Comparison of ENCODE assay signal across 8 mouse cellular contexts in the genomic region with DNA sequence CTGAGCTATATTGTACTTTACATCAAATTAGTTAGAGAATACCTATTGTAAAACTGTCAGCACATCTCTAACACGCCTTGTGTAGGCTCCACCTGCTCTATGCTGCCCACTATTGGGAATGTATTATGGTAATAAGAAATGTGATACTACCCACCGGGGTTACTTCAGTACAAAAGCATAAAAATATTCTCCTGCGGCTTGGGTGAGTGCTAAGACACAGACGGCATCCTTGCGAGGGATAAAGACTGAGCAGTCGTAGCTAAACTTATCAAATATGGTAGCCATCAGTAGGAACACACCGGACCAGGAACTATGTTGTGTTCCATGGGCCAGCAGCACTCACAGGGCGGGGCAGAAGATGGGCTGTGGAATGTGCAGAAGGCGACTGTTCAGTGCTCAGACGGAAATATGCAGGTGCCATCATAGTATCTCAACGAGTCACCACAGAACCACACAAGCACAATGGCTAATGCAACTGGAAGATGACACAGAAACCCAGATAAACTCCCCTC. TPM values are rescaled to one million over a fixed set of nuclear protein-coding genes. Genes with fewer than 3 reads are reported as not detected.
DNase-seq lines count a peak whose midpoint lies in the region; ATAC-seq and TF ChIP-seq lines count a peak whose summit lies in the region.

No protein-coding gene starts in this region.

- no peak for ATAC-seq in embryonic facial prominence, embryonic 11.5 days (replicated peaks; ENCODE audit: insufficient number of reproducible peaks, low FRiP score, low TSS enrichment, low read depth)
- no peak for ATAC-seq in heart, embryonic 13.5 days (ENCODE audit: extremely low read depth, insufficient number of reproducible peaks, low FRiP score, low TSS enrichment)
- no peak for ATAC-seq in neural tube, embryonic 15.5 days (ENCODE audit: low FRiP score)

- H3K27ac ChIP-seq in embryonic facial prominence, embryonic 11.5 days (replicated peaks; ENCODE audit: low read depth, low read length), result no peak overlapping the region; the same call in 1 of the 2 replicates
- peak overlapping the region; percentile 100 for H3K27ac ChIP-seq in heart, embryonic 13.5 days (replicated peaks)
- H3K27ac ChIP-seq in neural tube, embryonic 15.5 days (replicated peaks), result peak overlapping the region; percentile 100

- TF ChIP-seq POLR2A in lung, adult 2 months (IDR thresholded peaks at IDR 0.05; ENCODE audit: borderline replicate concordance, extremely low read depth, low read depth, low read length), result no peak

- peaks cover 2% of the 10 kb centered on the region; the same call in 1 of the 2 replicates for H3K36me3 ChIP-seq in embryonic facial prominence, embryonic 11.5 days (replicated peaks; ENCODE audit: control insufficient read depth, insufficient read depth, low read depth, low read length)
- H3K36me3 ChIP-seq in heart, embryonic 13.5 days, result peaks cover 28% of the 10 kb centered on the region
- peaks cover 15% of the 10 kb centered on the region; the same call in 1 of the 2 replicates for H3K36me3 ChIP-seq in neural tube, embryonic 15.5 days

- H3K4me2 ChIP-seq in embryonic facial prominence, embryonic 11.5 days (ENCODE audit: low read depth, low read length), result peak overlapping the region; percentile 80
- H3K4me2 ChIP-seq in heart, embryonic 13.5 days, result peak overlapping the region; percentile 90
- H3K4me2 ChIP-seq in neural tube, embryonic 15.5 days, result peak overlapping the region; percentile 85

- H3K9ac ChIP-seq in embryonic facial prominence, embryonic 11.5 days (replicated peaks; ENCODE audit: low read length), result peak overlapping the region; percentile 100
- H3K9ac ChIP-seq in heart, embryonic 13.5 days, result peak overlapping the region; percentile 100
- H3K9ac ChIP-seq in neural tube, embryonic 15.5 days (replicated peaks), result peak overlapping the region; percentile 97

- no peaks in the 10 kb centered on the region for H3K27me3 ChIP-seq in embryonic facial prominence, embryonic 11.5 days (ENCODE audit: control insufficient read depth, insufficient read depth, low read length)
- H3K27me3 ChIP-seq in heart, embryonic 13.5 days (replicated peaks), result no peaks in the 10 kb centered on the region
- H3K27me3 ChIP-seq in neural tube, embryonic 15.5 days (replicated peaks), result no peaks in the 10 kb centered on the region

- WGBS in embryonic facial prominence, embryonic 11.5 days, result 18% methylated on average over 11 of the region's 11 CpGs
- WGBS in heart, embryonic 13.5 days, result 9% methylated on average over 11 of the region's 11 CpGs
- WGBS in lung, adult 2 months, result 3% methylated on average over 11 of the region's 11 CpGs
- 5% methylated on average over 11 of the region's 11 CpGs for WGBS in neural tube, embryonic 15.5 days

- H3K4me3 ChIP-seq in embryonic facial prominence, embryonic 11.5 days (ENCODE audit: low read depth, low read length), result peak overlapping the region; percentile 93
- H3K4me3 ChIP-seq in heart, embryonic 13.5 days, result peak overlapping the region; percentile 96
- peak overlapping the region; percentile 100 for H3K4me3 ChIP-seq in lung, adult 2 months (replicated peaks; ENCODE audit: extremely low read depth, low read depth, low read length)
- H3K4me3 ChIP-seq in neural tube, embryonic 15.5 days (replicated peaks), result peak overlapping the region; percentile 73

- no peaks in the 10 kb centered on the region for H3K9me3 ChIP-seq in embryonic facial prominence, embryonic 11.5 days (replicated peaks; ENCODE audit: control insufficient read depth, low read length)
- H3K9me3 ChIP-seq in heart, embryonic 13.5 days, result no peaks in the 10 kb centered on the region
- H3K9me3 ChIP-seq in neural tube, embryonic 15.5 days (replicated peaks), result 0 out of 2 replicates have a peak, but pooled peaks cover 3% of the 10 kb centered on the region

- 0 out of 2 replicates have a peak, but pooled peaks have one; percentile 8 for TF ChIP-seq CTCF in lung, adult 2 months (IDR thresholded peaks at IDR 0.05; ENCODE audit: insufficient read depth, low read length)

- DNase-seq in CD4-positive helper T cell, adult 2 months (ENCODE audit: low read depth, low spot score), result peak; percentile 71
- peak; percentile 47 for DNase-seq in T-cell, adult 2 months (ENCODE audit: low spot score)
- DNase-seq in embryonic facial prominence, embryonic 11.5 days (ENCODE audit: low spot score), result peak; percentile 55
- DNase-seq in kidney, postnatal 10 days, result peak; percentile 49
- DNase-seq in lung, adult 2 months, result peak; percentile 50
- no peak for DNase-seq in ovary, postnatal 10 days (ENCODE audit: low spot score)

- no peaks in the 10 kb centered on the region for H3K4me1 ChIP-seq in embryonic facial prominence, embryonic 11.5 days (ENCODE audit: control insufficient read depth, insufficient read depth, low read length)
- H3K4me1 ChIP-seq in heart, embryonic 13.5 days, result peaks cover 51% of the 10 kb centered on the region
- peaks cover 16% of the 10 kb centered on the region for H3K4me1 ChIP-seq in lung, adult 2 months (ENCODE audit: control insufficient read depth, insufficient read depth, low read length)
- H3K4me1 ChIP-seq in neural tube, embryonic 15.5 days, result peaks cover 36% of the 10 kb centered on the region

RNA-seq across cellular contexts. Expression of gene Arid2, which starts 3.3 kb away (rescaled TPM):
- polyA plus RNA-seq in embryonic facial prominence, embryonic 11.5 days (2014; fragmentation: Nextera tagmentation; extraction: Ambion mirVana), result 35.5 and 39.3 TPM in 2 replicates
- 12.1 and 14.1 TPM in 2 replicates for polyA plus RNA-seq in heart, embryonic 13.5 days (2015; fragmentation: Nextera tagmentation; extraction: Ambion mirVana)
- 17.4 and 17.5 TPM in 2 replicates for polyA plus RNA-seq in lung, adult 2 months (2012; rRNA removed)
- polyA plus RNA-seq in neural tube, embryonic 15.5 days (2015; fragmentation: Nextera tagmentation; extraction: Ambion mirVana), result 15.9 and 18.1 TPM in 2 replicates
